Mouse (Mus musculus) spleen, postnatal 36 days (tissue): ENCODE data around the gene Gm4307.
"Not testable (repeated sequence)": the region's sequence is repeated elsewhere in the genome, so short reads cannot be mapped to it uniquely, and the experiment has no call there.

Source experiments
- DNase-seq, 2 experiments: peaks; one replicate each; pipeline ENCODE4 v3.0.0; 2022; ENCODE audit warnings: low spot score in 2 of 2, mixed read lengths in 1 of 2

Gm4307 gene

GRCm38 (mm10) chr10:100361038-100361437 lies at the start of gene Gm4307:
Gm4307 (plus strand) TSS chr10:100361338.
- DNase-seq = not testable (repeated sequence)

GRCm38 (mm10) chr10:100335376-100335775 lies 25.8 kb upstream of the Gm4307 start, which contains the start of gene Gm4301:
Gm4301 (plus strand) TSS chr10:100335676.
- DNase-seq = not testable (repeated sequence)

DNA sequence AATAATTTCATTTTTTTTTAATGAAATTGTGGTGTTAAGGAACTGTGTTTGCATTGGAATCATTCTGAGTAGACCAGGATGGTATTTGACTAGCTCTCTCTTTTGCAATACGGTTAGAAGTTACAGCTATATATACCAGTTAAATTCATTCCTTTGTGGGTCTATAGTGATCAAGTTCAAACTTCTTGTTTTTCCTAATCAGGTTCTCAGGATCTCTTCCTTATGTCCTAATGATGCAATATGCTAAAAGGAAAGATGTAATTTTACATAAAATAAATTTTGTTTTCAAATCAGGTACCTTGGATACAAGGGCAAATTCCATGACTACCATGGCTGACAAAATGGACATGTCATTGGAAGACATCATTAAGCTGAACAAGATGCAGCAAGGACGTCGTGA lies 20.6 kb upstream of the Gm4307 start, which contains the start of gene Gm4302:
Gm4302 (plus strand) TSS at position 301 of the 400 bp plus-strand sequence.
- DNase-seq = not testable (repeated sequence)

DNA sequence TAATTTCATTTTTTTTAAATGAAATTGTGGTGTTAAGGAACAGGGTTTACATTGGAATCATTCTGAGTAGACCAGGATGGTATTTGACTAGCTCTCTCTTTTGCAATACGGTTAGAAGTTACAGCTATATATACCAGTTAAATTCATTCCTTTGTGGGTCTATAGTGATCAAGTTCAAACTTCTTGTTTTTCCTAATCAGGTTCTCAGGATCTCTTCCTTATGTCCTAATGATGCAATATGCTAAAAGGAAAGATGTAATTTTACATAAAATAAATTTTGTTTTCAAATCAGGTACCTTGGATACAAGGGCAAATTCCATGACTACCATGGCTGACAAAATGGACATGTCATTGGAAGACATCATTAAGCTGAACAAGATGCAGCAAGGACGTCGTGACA lies 15.5 kb upstream of the Gm4307 start, which contains the start of gene Gm4303:
Gm4303 (plus strand) TSS at position 301 of the 400 bp plus-strand sequence.
- not testable (repeated sequence) for DNase-seq

DNA sequence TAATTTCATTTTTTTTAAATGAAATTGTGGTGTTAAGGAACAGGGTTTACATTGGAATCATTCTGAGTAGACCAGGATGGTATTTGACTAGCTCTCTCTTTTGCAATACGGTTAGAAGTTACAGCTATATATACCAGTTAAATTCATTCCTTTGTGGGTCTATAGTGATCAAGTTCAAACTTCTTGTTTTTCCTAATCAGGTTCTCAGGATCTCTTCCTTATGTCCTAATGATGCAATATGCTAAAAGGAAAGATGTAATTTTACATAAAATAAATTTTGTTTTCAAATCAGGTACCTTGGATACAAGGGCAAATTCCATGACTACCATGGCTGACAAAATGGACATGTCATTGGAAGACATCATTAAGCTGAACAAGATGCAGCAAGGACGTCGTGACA lies 10.3 kb upstream of the Gm4307 start, which contains the start of gene Gm4305:
Gm4305 (plus strand) TSS at position 301 of the 400 bp plus-strand sequence.
- not testable (repeated sequence) for DNase-seq

GRCm38 (mm10) chr10:100356841-100357240 lies 4.3 kb upstream of the Gm4307 start:
- peak; percentile 4 to 6 for DNase-seq

GRCm38 (mm10) chr10:100382460-100382859 lies 21.3 kb downstream of the Gm4307 start, which contains the start of gene Gm4312:
Gm4312 (minus strand) TSS chr10:100382560.
- not testable (repeated sequence) for DNase-seq

GRCm38 (mm10) chr10:100402301-100402700 lies 41.2 kb downstream of the Gm4307 start:
- DNase-seq = not testable (repeated sequence)
